Mouse (Mus musculus): Measurements from ENCODE around the gene Lsg1.

DNA sequence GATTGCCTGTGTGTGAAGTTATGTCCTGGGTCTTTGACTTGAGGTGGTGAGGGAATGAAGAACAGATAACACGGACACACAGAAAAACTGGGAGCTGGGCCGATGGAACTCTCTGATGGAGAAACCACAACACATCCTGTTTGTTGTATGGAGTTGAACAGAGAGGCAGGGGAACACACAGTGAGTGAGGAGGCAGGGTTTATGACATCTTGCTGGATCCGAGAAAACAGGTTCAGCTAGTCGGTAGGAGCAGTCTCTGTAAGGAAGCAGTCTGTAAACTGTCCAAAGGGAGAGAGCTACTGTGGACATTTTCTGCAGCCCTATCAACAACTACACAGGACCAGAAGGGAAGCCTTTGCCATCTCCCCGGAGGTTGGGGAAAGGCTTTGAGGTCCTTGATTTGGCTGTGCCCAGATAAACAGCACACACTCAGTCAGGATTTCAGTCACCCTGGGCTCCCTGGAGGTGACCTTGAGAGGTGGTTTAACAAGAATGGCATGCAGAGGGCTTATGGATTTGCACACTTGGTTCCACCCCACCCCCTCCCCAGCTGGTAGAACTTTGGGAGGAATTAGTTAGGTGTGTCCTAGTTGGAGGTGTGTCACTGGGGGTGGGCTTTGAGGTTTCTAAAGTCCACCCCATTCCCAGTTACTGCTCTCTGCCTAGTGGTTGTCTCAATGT, 27.9 kb downstream of the Lsg1 start:
- TF ChIP-seq CTCF (IDR thresholded peaks at IDR 0.05; ENCODE audit: control insufficient read depth, insufficient read depth, insufficient replicate concordance, low read depth, low read length) = no peak
- TF ChIP-seq POLR2A (IDR thresholded peaks at IDR 0.05; ENCODE audit: control insufficient read depth, low read depth, low read length) = no peak
